Mouse (Mus musculus): Measurements from ENCODE around the gene Syna.

Gene Syna

DNA sequence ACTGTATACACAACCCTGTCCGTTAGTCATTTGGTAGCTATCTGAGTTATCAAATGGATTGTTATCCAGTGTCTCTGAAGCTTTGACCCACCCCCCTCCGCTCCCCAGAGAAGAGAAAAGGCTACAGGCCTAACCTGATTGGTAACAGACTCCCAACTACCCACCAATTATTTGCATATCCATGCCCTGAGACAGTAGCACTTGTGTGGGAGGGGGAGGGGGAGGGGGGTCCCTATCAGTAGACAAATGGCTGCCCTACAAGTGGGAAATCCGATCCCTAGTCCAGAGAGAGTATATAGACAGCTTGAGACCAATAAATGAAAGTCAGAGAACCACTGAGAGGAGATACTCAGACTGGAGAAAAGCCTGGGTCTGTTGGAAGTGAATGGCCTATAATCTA is 8.1 kb upstream of the Syna start:
- DNase-seq (ENCODE audit: low read depth, low spot score) = no peak

DNA sequence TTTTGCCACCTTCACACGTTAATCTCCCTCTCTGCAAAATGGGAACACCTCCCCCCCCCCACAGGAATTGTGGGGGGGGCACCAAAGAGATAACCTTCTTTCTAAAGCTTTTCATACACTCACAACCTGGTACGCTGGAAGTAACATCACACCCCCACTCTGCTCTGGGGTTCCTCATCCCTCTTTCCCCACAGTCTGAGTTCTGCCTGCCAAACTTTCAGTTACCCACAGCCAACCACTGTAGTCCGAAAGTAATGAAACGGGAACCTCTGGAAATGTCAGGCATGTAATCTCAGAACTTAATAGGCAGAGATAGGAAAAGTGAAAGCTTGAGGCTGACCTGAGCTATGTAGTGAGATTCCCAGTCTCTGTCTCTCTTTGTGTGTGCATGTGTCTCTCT is 7.5 kb upstream of the Syna start:
- DNase-seq (ENCODE audit: low read depth, low spot score) = no peak

DNA sequence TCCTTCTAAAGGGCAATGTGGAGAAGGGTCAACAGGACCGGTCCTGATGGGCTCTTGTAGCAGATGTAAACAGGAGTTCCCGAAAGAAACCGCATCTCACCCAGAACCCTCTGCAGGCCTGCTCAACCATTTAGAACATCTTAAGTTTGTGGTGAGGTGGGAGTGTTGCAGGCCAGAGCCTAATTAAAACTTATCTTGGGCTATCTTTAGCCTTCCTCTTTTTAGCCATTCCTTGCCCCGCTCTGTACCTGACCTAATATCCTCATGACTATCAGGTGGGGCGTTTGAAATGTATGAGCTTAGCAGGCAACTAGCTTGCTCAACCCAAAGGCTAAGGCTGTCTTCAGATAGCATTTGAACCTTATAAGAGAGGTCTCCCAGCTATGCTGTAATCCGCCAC is 5.7 kb upstream of the Syna start:
- DNase-seq (ENCODE audit: low read depth, low spot score) = no peak

DNA sequence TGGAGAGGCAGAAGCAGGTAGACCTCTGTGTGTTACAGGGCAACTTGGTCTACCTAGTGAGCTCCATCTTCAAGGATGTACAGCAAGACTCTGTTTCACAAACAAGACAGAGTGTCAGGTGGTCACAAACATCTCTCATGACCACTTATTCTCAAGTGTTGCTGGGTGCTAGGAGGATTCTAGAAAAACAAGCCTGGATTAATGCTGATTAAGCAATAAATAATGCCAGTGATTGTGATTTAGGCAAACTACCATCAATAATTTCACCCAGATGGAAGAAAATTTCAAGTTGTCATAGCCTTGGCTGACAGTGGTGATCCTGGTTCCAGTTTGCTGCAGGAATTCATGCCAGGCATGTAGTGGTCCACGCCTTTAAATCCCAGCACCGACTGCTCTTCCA is 4.3 kb upstream of the Syna start:
- no peak for DNase-seq (ENCODE audit: low read depth, low spot score)

DNA sequence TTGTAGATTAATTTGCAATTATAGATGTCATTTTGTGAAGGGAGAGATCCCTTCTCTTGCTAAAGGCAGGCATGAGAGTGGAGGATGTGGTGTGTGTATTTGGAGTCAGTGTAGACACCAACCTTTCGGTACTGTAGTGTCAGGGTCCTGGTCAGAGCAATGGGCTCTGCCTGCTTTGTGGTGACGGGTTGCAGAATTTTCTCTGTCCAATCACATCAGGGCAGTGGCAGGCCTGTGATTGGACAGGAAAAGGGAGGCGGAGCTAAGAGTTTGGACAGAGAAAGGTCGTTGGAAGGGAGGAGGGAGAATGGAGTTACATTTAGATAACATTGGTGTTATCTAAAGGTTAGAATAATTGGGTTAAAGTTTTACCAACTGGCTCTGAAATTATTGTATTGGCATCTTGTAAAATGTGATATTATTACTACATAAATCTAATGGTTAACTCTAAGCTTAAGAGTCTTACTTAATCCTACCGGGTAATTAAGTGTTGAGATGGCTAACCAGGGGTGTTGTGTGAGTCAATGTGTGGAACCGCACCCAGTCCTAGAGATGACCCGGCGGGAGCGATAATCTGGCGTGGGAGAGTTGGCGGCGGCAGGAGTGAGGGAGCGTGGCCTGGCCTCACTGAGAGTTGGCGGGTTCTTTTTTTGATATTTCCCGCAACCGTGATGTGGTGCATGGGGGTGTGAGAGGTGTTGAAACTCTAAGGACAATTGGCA is 640 bp upstream of the Syna start:
- DNase-seq (ENCODE audit: low read depth, low spot score) = no peak

DNA sequence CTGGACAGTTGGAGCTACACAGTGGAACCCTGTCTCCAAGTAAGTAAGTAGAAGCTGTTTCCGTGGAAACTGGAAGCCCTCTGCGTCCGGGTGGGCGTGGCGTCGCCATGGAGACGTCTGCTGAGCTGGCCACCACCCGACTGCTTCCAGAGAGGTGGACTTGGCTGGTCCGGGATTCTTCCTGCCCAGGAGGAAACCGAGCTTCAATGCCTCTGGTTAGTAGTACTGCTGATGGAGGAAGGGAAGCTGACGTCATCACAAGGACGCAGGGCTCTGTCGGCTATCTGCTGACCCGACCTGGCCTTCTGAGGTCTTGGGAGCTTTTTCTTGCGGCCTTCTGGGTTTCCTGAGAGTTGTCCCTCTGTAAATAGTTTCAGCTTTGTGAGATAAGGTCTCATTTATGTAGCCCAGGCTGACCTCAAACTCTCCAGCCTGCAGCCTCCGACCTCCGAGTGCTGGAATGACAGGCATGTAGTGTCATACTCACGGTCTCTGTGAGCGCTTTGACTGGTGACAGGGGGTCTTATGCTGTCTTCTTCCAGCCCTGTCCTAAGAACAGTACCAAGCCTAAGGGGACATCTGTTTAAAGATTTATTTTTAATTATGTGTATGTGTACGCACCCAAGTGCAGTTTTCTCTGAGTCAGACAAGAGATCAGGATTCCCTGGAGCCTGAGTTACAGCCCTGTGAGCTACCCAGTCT is 4.4 kb downstream of the Syna start:
- no peak for DNase-seq (ENCODE audit: low read depth, low spot score)

DNA sequence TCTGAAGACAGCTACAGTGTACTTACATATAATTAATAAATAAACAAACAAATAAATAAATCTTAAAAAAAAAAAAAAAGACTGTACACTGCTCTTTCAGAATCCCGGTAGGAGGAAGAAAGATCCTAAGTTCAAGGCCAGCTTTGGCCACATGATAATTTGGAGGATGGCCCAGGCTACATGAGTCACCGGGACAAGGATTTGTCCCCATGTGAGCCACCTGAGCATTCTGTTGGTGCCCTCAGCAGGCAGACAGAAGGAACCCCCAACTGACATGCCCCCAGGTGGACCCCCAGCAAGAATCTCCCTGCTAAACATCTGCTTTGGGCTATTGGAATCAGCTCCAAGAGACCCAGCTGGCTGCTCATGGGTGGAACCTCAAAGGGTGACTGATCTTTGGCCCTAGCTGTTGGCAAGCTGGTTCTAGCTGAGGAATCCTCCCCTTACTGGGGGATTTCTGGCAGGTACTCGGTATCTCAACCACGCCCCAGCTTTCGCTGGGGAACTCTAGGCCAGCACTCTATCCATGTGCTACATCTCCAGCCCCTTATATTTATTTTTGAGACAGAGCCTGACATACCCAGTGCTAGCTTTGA is 5.9 kb downstream of the Syna start:
- no peak for DNase-seq (ENCODE audit: low read depth, low spot score)

DNA sequence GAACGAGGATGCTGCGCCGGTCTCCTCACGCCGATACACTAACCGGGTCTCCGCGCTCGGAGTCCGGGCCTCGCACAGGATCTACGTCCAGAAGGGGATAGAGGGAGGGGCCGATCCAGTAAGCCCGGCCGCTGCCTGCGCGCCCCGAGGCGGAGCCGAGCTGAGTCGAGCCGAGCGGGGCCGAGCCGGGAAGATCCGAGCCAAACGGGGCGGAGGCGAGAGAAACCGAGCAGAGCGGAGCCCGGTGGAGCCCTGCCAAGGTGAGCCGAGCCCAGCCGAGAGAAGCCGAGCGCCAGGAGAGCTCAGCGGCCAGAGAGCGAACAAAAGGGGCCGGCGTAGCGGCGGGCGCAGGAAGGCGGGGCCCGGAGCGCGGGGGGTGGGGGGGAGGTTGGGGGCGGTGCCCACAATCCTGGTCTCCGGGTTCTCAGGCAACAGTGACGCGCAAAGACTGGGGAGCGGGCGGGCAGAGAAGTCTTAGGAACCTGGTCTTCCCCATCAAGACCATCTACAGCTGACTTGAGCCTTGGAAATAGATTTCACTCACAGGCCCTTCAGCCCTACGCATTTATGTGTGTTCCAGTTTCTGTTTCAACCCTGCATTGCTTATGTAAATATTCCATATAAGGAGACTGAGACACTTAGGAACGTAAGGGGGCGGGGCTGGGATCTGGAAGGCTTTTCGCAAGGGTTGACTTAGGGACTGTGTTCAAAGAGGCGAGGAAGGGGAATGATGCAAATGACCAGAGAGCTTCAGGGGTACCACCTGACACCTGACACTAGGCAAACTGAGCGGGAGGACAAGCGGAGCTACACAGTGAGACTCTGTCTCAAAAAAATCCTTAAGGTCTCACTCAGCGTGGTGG is 7.6 kb downstream of the Syna start, which contains the start of gene Clip2:
TSS of gene Clip2 (minus strand) at position 325 of the 863 bp plus-strand sequence.
- DNase-seq (ENCODE audit: low read depth, low spot score) = no peak

DNA sequence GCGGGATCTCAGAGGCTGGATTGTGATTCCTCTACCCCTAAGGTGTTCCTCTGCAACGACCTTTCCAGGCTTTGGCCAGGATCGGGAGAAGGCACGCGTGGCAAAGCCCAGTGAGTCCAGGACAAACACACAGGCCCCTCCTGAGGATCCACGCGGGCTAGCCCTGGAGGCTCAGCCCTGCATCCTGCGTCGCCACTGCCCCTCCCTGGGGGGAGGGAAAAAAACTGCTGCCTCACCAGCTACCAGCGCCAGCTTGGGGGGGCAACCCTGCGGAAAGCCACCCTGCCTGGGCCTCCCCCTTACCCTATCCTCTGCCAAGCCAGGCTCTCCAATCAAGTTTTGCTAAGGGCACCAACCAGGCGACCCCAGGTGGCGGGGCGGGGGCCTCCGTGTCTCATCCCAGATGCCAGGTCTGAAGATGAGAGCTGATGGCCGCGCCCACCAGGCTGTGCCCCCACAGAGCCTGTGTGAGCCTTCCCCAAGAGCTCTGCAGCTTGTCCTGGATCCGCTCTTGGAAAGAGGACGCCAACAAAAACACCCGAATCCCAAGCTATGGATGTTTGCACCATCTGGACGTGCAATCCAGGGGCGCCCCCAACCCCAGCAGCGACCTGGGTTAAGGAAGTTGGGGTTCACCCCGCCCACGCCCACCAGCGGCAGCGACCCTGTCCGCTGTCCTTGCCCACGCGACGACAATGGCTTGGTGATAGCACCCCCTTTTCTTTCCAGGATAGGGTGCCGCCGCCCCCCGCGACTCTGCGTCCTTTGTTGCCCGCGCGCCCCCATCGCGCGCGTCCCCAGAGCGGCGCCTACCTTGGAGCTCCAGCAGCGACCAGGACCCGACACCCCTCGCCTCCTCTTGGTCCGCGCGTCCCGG is 8.5 kb downstream of the Syna start:
- no peak for DNase-seq (ENCODE audit: low read depth, low spot score)

DNA sequence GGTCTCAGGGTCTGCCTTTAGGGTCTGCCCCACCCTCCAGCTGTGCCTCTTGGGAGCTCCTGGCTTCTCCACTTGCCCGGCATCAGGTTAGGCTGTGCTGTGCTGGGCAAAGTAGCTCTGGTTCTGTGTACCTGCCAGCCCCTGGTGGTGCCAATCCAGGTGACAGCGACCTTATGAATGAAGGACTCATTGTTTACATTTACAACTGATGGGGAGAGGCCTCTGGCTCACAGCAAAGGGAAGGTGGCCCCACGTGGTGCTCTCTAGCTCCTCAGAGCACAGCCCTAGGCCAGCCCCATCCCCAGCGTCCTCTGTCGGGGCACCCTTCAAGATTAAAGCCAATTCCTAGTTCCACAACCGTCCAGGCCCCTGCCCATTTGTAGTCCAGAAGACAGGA is 9.1 kb downstream of the Syna start:
- DNase-seq (ENCODE audit: low read depth, low spot score) = no peak

DNA sequence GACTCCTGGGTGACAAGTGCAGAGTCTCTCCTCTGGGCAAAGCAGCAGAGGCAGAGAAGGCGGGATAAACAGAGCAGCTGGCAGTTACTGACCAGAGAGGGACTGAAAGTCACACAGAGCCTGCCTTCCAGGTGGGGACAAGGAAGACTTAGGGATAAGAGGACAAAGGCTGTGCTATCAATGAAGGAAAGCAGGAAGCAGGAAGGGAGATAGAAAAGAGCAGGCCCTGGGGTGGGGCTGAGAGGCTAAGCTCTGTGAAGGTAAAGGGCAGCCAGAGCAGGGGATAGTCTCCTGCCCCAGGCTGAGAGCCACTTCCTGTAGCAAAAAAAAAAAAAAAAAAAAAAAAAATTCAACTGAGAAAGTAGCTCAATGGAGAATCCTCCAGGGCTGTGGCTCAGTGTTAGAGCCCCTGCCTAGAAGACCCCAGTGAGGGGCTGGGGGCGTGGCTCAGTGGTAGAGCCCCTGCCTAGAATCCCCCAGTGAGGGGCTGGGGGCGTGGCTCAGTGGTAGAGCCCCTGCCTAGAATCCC is 10.3 kb downstream of the Syna start:
- no peak for DNase-seq (ENCODE audit: low read depth, low spot score)

DNA sequence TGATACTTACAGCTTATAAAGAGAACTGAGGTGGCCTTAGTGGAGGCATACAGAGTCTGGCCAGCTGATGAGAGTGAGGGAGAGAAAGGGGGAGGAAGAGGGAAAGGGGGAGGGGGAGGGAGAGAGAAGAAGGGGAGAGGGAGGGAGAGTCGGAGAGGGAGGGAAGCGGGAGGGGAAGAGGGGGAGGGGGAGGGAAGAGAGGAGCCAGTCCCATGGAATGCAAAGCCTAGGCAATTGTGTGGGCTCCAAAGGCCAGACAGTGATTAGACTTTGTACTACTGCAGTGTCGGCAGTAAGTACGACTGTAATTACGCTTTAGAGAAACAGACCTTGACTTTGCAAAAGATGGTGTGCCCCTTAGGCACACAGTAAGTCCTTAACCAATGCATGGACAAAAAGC is 11.7 kb downstream of the Syna start:
- DNase-seq (ENCODE audit: low read depth, low spot score) = no peak

DNA sequence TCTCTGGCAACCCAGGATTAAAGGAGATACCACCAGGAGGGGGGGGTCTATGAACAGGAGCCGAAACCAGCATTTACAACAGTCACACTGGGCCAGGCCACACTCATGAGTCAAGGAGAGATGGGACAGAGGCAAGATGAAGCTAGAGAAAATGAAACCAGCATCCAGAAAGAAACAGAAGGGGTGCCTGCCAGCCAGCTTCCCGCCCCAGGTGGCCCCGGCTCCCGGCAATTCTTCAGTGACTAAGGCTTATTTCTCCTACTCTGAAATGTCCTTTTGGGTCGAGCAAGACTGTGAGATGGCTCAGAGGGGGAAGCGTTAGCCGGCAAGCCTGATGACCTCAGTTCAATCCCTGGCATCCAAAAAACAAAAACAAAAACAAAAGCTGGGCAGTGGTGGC is 13.2 kb downstream of the Syna start:
- no peak for DNase-seq (ENCODE audit: low read depth, low spot score)

DNA sequence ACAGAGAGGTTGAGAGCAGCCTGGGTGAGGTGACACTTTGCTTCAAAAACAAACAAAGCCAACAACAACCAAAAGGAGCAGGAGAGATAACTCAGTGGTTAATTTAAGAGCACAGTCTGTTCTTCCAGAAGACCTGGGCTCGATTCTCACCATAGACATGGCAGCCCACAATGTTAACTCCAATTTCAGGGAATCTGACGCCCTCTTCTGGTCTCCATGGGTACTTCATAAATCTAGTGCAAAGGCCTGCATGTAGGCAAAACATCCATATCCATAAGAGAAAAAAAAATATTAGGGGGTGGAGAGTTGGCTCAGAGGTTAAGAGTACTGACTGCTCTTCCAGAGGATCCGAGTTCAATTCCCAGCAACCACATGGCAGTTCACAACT is 14.7 kb downstream of the Syna start:
- DNase-seq (ENCODE audit: low read depth, low spot score) = no peak

DNA sequence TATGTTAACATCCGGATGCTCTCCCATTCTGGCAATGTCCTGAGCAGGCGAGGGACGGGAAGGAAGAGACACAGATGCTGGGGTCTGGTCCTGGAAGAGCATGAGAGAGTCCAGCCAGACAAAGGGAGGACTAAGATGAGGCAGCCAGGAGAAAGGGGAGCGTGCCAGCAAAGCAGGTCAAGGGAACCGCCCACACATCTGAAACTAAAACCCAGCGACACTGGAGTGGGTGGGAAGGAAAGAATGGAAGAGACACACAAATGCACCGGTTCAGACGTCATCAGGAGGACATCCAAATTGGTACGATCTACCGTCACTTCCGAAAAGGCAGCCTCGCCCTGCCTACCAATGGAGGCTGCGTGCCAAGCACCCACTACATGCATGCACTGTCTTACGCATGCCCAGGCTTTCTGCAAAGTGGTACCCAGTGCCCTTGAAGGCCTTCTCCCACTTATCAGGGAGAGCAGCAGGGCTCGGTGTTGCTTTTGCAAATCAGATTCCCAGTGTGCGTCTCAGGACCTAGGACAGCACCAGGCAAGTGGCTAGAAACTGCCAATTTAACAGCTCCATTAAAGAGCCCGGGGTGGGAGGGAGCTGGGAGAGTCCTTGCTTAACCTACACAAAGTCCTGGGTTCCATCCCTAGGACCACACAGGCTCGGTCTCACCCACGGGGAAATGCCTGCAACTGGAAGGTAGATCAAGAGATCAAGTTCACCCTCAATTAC is 15.3 kb downstream of the Syna start:
- no peak for DNase-seq (ENCODE audit: low read depth, low spot score)

DNA sequence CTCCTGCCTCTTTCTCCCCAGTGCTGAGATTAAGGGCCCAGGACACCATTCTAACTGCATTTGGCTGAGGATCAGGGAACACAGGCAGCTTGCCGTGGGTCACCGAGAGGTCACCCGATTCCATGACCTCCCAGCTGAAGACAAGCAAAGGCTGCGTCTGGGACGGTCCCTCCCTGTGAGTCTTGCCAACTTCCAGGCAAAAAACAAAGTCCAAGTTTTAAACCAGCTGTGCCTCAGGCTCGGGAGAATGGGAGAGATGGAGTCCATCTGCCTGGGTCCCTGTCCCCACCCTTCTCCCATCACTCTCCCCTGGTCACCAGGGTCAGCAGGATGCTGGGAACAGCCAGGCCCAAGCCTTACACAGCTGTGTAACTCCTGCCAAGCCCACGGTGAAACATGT is 18.3 kb downstream of the Syna start:
- no peak for DNase-seq (ENCODE audit: low read depth, low spot score)

DNA sequence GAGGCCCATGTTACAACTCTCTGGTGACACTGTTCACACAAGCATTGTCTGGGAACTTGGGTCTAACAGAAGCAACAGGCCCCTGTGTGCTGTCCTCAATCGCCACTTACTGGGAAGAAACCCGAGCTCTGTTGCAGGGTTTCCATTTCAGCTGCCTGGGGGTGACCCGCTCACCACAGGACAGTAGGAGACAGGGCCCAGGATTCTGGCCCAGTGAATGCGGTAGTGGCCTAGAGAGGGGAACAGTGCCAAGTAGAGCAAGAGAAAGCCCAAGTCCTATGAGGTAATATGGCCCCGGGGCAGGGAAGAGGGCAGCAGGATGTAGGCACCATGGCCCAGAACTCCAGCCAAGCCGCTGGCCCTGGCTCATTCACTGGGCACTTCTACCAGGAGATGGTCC is 19.1 kb downstream of the Syna start:
- no peak for DNase-seq (ENCODE audit: low read depth, low spot score)

DNA sequence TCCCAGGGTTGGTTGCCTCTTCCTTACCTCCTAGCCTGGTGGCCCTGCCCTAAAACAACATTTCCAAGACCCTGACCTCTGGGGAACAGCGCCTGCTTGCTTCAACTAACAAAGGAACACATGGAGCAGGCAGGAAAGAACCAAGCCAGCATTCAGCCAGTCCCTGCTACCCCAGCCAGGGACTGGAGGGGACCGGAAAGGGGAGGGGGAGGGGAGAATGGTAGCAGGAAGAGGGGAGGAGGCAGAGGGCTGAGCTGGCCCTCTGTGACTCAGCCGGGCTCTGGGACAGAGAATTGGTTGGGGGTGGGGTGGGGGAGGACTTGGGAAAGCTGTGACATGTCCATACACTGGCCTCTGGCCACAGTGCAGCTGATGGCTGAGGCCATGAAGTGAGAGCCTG is 20.1 kb downstream of the Syna start:
- no peak for DNase-seq (ENCODE audit: low read depth, low spot score)

DNA sequence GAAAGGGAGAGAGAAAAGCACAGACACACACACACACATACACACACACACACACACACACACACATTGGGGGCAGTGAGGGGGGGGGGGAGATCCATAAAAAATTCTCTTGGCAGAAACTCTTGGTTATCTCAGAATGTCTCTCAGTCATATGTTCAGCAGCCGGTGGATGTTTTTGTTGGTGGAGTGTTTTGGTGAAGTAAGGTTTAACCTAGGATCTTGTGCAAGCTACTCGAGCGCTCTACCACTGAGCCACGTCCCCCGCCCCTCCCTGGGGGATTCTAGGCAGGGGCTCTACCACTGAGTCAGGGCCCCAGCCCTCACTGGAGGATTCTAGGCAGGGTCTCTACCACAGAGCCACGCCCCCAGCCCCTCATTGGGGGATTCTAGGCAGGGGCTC is 23.9 kb downstream of the Syna start:
- no peak for DNase-seq (ENCODE audit: low read depth, low spot score)

DNA sequence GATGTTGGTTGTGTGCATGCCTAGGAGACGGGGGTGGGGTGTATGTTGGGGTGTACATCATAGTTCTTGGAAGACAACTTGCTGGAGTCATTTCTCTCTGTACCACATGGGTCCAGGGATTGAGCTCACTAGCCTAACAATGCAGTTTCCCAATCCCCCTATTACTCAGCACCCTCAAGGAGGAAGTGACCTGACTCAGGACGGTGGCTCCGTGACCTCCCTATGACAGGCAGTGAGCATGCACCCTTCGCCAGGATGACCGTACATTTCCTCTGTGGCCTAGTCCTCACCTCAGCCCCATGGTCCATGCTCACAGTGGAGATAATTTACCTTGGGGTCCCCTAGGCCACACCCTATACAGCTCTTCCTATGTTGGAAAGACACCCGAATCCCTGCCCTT is 27.6 kb downstream of the Syna start:
- no peak for DNase-seq (ENCODE audit: low read depth, low spot score)

Data from WW6 (cell line).